Mouse (Mus musculus) ZHBTc4 (cell line): Measurements from ENCODE around the gene Ptprg.

ENCODE experiments used
- DNase-seq: peaks from one replicate; pipeline ENCODE4 v3.0.0-alpha.2; 2011; ENCODE audit warnings: low read depth, low spot score

Gene Ptprg

GRCm38 (mm10) chr14:11960269-11961121, 407.2 kb downstream of the Ptprg start:
- no peak for DNase-seq

- DNase-seq: no peak
Measured at GRCm38 (mm10) chr14:11962101-11962500, 408.8 kb downstream of the Ptprg start.

- DNase-seq: peak; percentile 81
Measured at GRCm38 (mm10) chr14:11962561-11962960, 409.2 kb downstream of the Ptprg start.

GRCm38 (mm10) chr14:11963791-11964190, 410.5 kb downstream of the Ptprg start:
- DNase-seq: peak; percentile 59

GRCm38 (mm10) chr14:11964326-11964725, 411.0 kb downstream of the Ptprg start:
- peak; percentile 87 for DNase-seq

- DNase-seq: peak; percentile 76
Measured at GRCm38 (mm10) chr14:11965878-11966277, 412.5 kb downstream of the Ptprg start.

GRCm38 (mm10) chr14:11981764-11982163, 428.4 kb downstream of the Ptprg start:
- no peak for DNase-seq

- no peak for DNase-seq
Measured at GRCm38 (mm10) chr14:11983031-11983430, 429.7 kb downstream of the Ptprg start.

GRCm38 (mm10) chr14:11984086-11984485, 430.8 kb downstream of the Ptprg start:
- DNase-seq: no peak

- DNase-seq: no peak
Measured at GRCm38 (mm10) chr14:11988975-11989374, 435.6 kb downstream of the Ptprg start.

- peak; percentile 30 for DNase-seq
Measured at GRCm38 (mm10) chr14:11991151-11991550, 437.8 kb downstream of the Ptprg start.

GRCm38 (mm10) chr14:11992111-11992510, 438.8 kb downstream of the Ptprg start:
- DNase-seq: no peak

GRCm38 (mm10) chr14:11992534-11992933, 439.2 kb downstream of the Ptprg start:
- no peak for DNase-seq

- DNase-seq: no peak
Measured at GRCm38 (mm10) chr14:11997555-11997954, 444.2 kb downstream of the Ptprg start.

- DNase-seq: no peak
Measured at GRCm38 (mm10) chr14:11998464-11998863, 445.1 kb downstream of the Ptprg start.

GRCm38 (mm10) chr14:12004061-12004460, 450.7 kb downstream of the Ptprg start:
- no peak for DNase-seq

- no peak for DNase-seq
Measured at GRCm38 (mm10) chr14:12011766-12012165, 458.4 kb downstream of the Ptprg start.

GRCm38 (mm10) chr14:12025812-12026728, 472.7 kb downstream of the Ptprg start:
- DNase-seq: no peak

GRCm38 (mm10) chr14:12027247-12027646, 473.9 kb downstream of the Ptprg start:
- DNase-seq: no peak

GRCm38 (mm10) chr14:12029926-12030325, 476.6 kb downstream of the Ptprg start:
- no peak for DNase-seq

- no peak for DNase-seq
Measured at GRCm38 (mm10) chr14:12036530-12037283, 483.4 kb downstream of the Ptprg start.

- no peak for DNase-seq
Measured at GRCm38 (mm10) chr14:12039743-12040142, 486.4 kb downstream of the Ptprg start.
